Mouse (Mus musculus) right cerebral cortex, postnatal 4 days (tissue): ENCODE data around the gene Slitrk6.

Experiments
- DNase-seq: peaks from one replicate; pipeline ENCODE4 v3.0.0-alpha.2; 2022

Slitrk6 gene

DNA sequence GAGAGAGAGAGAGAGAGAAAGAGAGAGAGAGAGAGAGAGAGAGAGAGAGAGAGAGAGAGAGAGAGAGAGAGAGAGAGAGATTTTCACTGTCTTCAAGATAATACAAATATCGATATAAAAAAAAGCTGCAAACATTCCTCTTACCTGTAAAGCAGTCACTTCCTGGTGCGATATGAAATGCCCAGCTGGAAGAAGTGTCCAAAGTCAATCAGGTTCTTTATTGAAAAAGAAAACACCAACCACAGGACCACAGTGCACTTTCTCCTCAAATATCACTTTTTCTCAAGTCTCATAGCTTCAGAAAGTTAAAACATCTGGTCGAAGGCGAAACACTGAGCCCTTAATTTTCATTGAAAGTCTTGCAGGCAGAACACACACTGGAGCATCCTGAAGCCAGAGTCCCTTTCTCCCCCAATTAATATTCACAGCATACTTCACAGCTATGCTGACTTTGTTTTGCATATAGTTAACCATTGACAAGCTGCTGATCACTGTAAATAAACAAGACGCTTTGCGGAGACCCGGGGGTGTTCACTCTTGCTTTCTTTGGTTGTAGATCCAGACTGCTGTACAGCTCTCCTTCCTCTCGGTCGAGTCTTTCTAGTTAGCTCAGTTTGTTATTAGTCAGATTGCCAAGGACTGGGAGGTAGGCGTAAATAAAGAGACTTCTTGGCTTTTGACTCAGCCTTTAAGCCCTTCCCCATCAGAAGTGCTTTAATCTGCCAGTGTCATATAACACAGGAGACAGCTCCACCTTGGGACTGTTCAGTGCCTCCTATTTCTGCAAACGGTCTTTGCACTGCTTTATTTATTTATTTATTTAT is at the start of gene Slitrk6:
Slitrk6 (minus strand) TSS at position 666 of the 824 bp plus-strand sequence.
- no peak for DNase-seq

- DNase-seq: peak; percentile 35
Observed at GRCm38 (mm10) chr14:110777546-110777945, 22.6 kb upstream of the Slitrk6 start.

- no peak for DNase-seq
Observed at GRCm38 (mm10) chr14:110770694-110771093, 15.7 kb upstream of the Slitrk6 start.

DNA sequence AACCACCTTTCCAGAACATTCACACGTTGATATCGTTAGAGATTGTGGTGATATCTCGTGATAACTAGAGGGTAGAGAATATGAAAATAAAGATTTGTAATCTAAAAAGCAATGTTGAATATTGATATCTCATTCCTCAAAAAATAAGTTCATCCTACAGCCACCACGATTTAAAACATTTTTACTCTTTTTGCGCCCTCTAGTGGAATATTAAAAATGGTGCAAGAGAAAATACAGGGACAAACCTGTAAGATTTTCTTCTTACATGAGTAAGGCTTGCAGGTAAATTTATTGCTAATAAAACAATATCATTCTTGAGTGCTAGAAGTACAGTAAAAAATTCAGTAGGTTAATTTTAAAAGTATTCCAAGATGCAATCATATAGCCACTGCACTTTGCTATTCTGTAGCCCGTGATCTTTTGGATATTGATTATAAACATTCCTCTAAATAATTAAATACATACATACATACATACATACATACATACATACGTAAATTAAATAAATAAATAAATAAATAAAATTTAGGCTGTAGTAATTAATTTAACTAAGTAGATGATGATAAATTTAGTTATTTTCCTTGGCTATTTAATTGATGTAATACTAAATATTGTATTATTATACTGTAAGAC is 7.8 kb upstream of the Slitrk6 start:
- DNase-seq: no peak

- DNase-seq: no peak
Observed at GRCm38 (mm10) chr14:110760909-110761308, 6.0 kb upstream of the Slitrk6 start.

DNA sequence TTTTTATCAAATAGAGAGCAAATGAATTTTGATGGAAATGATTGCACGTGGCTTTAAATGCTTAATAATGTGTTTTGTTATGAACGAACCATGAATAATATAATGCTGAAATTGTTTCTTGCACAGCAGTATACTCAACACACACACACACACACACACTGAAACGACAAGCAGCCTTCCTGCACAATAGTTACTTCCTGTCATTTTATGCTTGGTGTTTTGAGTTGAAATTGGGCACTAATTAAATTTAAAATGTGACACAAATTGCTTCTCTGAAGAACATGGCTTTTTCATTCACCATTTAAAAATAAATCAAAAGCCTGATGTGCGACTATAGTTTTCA is 330 bp upstream of the Slitrk6 start:
- DNase-seq: no peak

GRCm38 (mm10) chr14:110739861-110740260 is 15.1 kb downstream of the Slitrk6 start:
- no peak for DNase-seq

- DNase-seq: no peak
Observed at GRCm38 (mm10) chr14:110739368-110739767, 15.6 kb downstream of the Slitrk6 start.

DNA sequence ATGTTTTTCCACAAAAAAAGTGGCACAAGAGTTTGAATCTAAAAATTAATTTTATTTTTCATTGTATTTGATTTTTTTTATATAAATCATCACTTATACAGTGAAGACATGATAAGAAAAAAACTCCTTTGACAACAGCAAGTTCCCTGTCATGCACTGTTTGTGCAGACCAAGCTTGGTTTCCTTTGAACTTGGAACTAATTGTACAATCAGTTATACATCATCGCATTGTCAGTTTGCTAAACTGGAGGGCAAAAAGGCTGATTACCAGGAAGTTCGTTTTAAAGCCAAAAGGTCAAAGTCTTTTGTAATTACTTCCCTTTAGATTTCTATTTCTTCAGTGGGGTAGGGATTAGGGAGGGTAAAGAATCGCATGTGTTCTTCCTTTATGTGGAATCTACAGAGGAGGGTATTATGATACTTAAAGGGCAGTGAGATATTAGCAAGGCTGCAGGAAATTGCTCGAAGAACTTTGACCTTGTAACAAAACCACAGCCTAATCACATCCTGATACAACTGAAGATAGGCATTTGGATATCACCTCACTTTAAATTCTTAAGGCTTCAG is 26.5 kb downstream of the Slitrk6 start:
- DNase-seq: no peak

GRCm38 (mm10) chr14:110724026-110724576 is 30.8 kb downstream of the Slitrk6 start:
- no peak for DNase-seq
